Mouse (Mus musculus) heart, adult 9 months (tissue): ENCODE measurements at regions not wholly inside any gene's neighbourhood (a gene's known extent, or its start where the extent isn't known, plus 50 kb on each side); places are given as distances from the start of the nearest gene placed in this dataset.

ENCODE experiments used
- DNase-seq, 2 experiments: peaks; one replicate each; pipeline ENCODE4 v3.0.0; 2022; ENCODE audit warnings: low spot score in 2 of 2

GRCm38 (mm10) chr11:52629776-52630175, 134.7 kb upstream of the Fstl4 start:
- DNase-seq, result no peak

GRCm38 (mm10) chr11:52631579-52631978, 132.9 kb upstream of the Fstl4 start:
- no peak for DNase-seq

- no peak for DNase-seq
Measured at GRCm38 (mm10) chr11:52634189-52634588, 130.2 kb upstream of the Fstl4 start.

- DNase-seq, result no peak
Measured at GRCm38 (mm10) chr11:52635716-52636389, 128.6 kb upstream of the Fstl4 start.

- no peak for DNase-seq
Measured at GRCm38 (mm10) chr11:52638939-52639338, 125.5 kb upstream of the Fstl4 start.

DNA sequence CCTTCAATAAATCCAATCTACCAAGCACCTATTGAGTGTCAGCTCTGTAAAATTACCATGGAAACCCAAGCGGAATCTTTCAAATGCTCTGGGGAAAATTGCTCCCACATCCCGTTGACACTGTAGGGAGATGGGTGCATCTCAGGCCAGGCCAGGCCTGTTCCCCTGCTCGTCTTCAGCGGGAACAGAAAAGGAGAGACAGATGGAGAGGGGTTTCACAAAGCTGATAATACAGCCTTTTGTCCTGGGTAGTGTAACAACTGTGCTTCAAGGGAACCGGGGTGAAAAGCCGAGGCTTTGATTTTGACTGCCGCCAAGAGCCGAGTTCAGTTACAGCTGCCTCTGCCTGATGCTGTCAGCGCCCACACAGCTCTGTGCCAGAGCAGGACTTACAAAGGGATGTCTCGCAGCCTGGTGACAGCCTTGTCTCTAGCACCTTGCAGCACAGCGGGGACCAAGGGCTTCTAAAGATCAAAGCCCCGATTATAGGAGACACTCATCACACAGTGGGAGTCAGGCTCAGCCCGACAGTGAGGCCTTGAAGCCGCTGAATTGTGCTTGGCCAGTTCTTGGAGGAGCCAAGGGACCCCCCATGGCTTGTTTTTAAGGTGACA, 122.6 kb upstream of the Fstl4 start:
- no peak for DNase-seq

DNA sequence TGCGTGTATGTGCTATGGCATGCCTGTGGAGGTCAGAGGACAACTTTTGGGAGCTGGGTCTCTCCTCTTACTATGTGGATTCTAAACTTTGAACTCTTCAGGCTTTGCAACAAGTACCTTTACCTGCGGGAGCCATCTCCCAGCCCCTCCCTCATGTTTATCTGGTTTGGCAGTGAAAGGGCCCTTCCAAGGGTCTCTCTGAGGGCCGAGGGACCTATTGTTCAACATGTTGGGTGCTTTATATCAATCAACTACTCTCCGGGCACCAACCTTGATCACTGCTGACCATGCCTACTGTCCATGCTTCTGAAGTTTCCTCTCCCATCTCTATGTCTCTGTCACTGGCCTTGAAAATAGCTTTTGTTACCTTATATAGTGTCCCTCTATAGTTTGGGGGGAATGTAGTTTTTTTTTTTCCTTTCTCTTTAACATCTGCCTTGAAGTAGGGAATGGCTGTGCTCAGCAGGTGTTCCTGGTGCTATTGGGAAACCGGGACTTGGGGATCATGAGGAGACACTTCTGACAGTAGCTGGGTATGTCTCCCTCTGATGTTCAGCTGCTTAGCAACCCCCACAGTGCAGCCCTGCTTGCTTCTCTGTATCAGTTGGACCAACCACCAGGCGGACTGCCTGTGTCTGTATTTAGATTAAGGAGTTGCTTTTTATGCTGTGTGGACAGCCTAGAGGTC, 120.2 kb upstream of the Fstl4 start:
- no peak for DNase-seq

DNA sequence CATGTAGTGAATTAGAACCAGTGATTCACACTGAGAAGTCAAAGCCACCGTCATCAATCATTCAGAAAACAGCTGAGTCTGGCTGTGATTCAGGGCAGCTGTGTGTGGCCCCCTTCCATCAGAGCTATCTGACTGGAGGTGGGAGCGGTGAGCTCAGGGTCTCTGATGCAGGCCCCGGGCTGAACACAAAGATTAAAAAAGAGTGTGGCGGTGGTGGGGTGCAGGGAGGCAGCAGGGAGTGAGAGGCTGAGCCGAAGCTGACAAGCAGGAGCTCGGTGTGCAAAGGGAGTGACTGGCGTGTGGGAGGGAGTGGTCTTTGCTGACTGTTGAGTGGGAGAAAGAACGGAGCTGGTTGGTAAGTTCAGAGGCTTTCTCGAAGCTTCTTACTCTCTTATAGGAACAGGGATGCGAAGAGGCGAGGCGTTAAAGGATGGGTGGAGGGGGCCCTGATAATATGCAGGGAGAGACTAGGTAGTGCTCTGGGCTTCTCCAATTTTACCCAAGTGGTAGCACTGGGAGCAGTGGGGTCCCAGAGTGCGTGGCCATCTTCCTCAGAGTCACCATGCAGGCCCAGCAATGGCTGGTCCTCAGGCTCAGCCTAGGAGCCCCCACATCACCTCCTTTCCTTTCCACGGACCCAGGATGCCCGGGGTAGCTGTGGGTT, 116.1 kb upstream of the Fstl4 start:
- no peak for DNase-seq

- no peak for DNase-seq
Measured at GRCm38 (mm10) chr11:52648849-52649400, 115.5 kb upstream of the Fstl4 start.

DNA sequence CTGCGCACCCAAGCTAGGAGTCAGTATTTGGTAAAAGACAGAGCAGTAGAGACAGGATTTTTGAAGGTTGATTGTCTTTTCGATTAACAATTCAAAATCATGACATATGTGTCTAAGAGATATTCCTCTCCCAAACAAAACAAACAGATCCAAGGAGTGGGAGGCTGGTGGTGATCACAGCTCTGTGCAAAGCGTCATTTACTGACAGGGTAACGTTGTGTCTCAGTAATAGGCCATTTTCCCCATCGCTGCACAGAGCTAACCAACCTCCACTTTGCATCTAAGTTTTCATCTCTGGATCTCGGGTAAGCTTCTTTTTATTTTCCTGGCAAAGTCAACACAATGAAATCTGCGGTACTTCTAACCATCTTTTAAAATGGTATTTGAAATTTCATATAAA, 109.8 kb upstream of the Fstl4 start:
- DNase-seq, result no peak

- DNase-seq, result no peak
Measured at GRCm38 (mm10) chr11:52655720-52656474, 108.5 kb upstream of the Fstl4 start.

GRCm38 (mm10) chr11:52661234-52661633, 103.2 kb upstream of the Fstl4 start:
- no peak for DNase-seq

DNA sequence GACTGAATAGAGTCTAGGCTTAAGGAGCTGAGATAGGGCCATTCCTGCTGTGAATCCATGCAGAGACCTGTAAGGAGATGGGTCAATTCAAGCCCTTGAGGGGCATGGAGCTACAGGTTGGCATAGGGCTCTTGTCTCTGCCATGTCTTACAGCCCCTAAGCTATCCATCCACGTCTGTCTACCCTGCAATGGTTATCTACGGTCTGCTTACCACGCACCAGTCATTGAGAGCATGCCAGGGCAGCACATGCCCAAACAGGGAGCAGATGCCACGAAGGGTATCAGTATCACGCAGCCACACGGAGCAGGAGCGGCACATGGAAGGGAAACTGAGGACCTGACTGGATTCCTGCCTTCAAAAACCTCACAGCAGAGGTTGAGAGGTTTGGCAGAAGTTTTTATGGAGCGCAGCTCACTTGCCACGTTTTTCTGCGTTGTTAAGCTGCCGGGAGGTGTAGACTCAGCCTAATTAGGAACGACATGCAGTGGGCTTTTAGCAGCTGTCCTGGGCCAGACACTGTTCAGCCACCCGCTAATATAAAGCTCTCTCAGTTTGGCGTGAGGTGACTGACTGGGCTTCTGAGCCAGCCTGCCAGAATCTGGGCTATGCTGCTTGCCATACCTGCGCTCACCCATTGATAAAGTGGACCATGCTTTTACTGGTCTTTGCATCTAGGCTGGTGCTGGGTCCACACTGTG, 102.4 kb upstream of the Fstl4 start:
- DNase-seq, result no peak

DNA sequence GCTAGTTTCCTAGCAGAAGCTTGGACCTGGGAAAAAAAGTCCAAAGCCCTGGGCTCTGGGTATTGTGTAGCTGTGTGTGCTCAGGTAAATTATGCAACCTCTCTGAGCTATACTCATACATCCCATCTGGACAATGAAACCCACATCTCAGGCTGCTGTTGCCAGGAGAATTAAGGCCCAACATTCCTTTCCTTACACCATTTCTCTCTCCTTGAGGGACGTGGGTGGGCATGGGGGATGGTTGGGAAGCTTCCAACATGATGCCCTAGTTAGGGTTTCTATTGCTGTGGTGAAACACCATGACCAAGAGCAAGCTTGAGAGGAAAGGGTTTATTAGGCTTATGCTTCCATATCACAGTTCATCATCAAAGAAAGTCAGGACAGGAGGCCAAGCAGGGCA, 99.1 kb upstream of the Fstl4 start:
- no peak for DNase-seq

- DNase-seq, result no peak
Measured at GRCm38 (mm10) chr11:52675022-52675421, 89.4 kb upstream of the Fstl4 start.

- no peak for DNase-seq
Measured at GRCm38 (mm10) chr11:52678259-52678658, 86.2 kb upstream of the Fstl4 start.

DNA sequence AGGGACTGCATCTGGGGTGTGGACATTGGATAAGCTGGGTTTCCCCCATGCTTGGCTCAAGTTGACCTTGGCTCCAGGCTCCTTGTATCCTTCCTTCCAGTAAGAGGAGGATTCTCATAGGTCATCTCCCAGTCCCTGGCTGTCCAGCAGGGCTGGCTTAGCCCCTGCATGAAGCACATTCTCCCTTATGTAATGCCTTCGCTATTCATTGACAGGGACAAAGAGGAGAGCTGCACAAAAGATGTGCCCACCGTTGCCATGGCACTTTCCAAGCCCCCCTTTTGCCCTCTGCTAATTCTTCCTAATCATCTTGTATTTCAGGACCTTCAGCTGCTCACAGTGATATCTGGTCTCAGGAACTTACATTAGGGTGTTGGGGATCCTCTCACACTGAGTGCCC, 79.0 kb upstream of the Fstl4 start:
- no peak for DNase-seq

- no peak for DNase-seq
Measured at GRCm38 (mm10) chr11:52692701-52693100, 71.7 kb upstream of the Fstl4 start.

DNA sequence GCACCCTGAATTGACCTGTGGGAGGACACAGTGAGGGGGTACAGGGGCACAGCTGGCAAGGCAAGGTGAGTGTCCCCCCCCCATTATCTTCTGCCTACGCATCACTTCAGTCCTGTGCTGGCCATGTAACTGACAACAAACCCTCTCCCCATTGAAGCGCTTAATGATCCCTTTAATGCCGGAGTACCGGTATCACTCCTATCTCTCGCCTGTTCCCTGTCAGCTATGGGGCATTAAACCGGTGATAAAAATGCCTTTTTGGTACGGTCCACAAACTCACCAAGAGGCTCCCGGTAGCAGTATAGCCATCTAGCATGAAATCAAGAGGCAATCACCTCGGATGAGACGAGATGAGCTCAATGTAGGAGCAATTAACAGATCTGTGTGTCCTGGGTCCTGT, 62.8 kb upstream of the Fstl4 start:
- DNase-seq, result no peak

DNA sequence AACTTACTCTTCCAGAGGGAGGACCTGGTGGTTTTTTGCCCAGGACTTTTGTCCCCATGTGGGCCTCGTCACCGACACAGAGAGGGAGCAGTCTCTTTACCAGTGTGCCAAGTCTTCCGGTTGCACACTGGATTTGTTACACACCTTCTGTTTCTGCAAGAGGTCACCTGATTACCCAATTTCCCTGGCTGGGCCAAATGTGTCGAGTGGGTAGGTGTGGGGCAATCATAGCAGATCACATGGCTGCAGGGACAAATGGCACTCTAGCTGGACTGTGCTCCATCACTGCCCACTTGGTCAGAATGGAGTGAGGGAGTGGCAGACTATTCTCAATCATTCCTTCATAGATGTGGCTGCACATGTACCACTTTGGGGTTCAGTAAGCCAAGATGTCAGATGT, 61.0 kb upstream of the Fstl4 start:
- DNase-seq, result no peak
